Mouse (Mus musculus) left cerebral cortex, adult 9 months (tissue): ENCODE measurements around the gene Rgs6.
A peak's percentile ranks its signal among the peaks of the same experiment; 100 is the strongest.

Experiments
- DNase-seq, 2 experiments: peaks; one replicate each; pipeline ENCODE4 v3.0.0; 2022; ENCODE audit warnings: low spot score in 2 of 2

Gene Rgs6

GRCm38 (mm10) chr12:83169495-83170209 is 581.6 kb downstream of the Rgs6 start:
- DNase-seq, result peak in 1 of 2 experiments; percentile 56

- peak in 1 of 2 experiments; percentile 40 for DNase-seq
Measured at GRCm38 (mm10) chr12:83178770-83179169, 590.7 kb downstream of the Rgs6 start.

- DNase-seq, result no peak
Measured at GRCm38 (mm10) chr12:83179860-83180259, 591.8 kb downstream of the Rgs6 start.

- no peak for DNase-seq
Measured at GRCm38 (mm10) chr12:83180561-83180960, 592.5 kb downstream of the Rgs6 start.

GRCm38 (mm10) chr12:83201674-83202073 is 613.6 kb downstream of the Rgs6 start:
- no peak for DNase-seq

GRCm38 (mm10) chr12:83204361-83204760 is 616.3 kb downstream of the Rgs6 start:
- DNase-seq, result no peak

GRCm38 (mm10) chr12:83206866-83207265 is 618.8 kb downstream of the Rgs6 start:
- no peak for DNase-seq

GRCm38 (mm10) chr12:83207481-83207880 is 619.4 kb downstream of the Rgs6 start:
- no peak for DNase-seq

GRCm38 (mm10) chr12:83208011-83208410 is 619.9 kb downstream of the Rgs6 start:
- DNase-seq, result no peak

- DNase-seq, result no peak
Measured at GRCm38 (mm10) chr12:83208841-83209240, 620.7 kb downstream of the Rgs6 start.

GRCm38 (mm10) chr12:83209461-83209860 is 621.4 kb downstream of the Rgs6 start:
- no peak for DNase-seq

- DNase-seq, result no peak
Measured at GRCm38 (mm10) chr12:83210294-83210693, 622.2 kb downstream of the Rgs6 start.

- no peak for DNase-seq
Measured at GRCm38 (mm10) chr12:83210735-83211134, 622.6 kb downstream of the Rgs6 start.

GRCm38 (mm10) chr12:83211146-83211822 is 623.2 kb downstream of the Rgs6 start:
- no peak for DNase-seq
